Mouse (Mus musculus) neural tube, embryonic 14.5 days (tissue): ENCODE data around the gene Greb1. TPM values are rescaled to one million over a fixed set of nuclear protein-coding genes. Genes with fewer than 3 reads are reported as not detected.

Experiments used
- ATAC-seq: fragments of 200-750 bp; cut with Nextera tagmentation; 2 replicates; pipeline ENCODE4 v1.8.0; 2017; ENCODE audit warnings: low read depth, mild to moderate bottlenecking, moderate TSS enrichment, moderate library complexity
- H3K27ac ChIP-seq: fragments of 300-500 bp; sonication (generic); 2 replicates; pipeline ENCODE4 v1.5.1; 2014; ENCODE audit warnings: low read depth, mild to moderate bottlenecking, control low read depth, low read length, moderate library complexity, mixed read lengths
- H3K27me3 ChIP-seq: fragments of 300-500 bp; sonication (generic); 2 replicates; pipeline ENCODE4 v1.6.1; 2014; ENCODE audit warnings: low read length; ENCODE audit not compliant: control insufficient read depth, insufficient read depth
- H3K36me3 ChIP-seq: fragments of 300-500 bp; sonication (generic); 2 replicates; pipeline ENCODE4 v1.6.1; 2014; ENCODE audit warnings: low read length, mixed read lengths; ENCODE audit not compliant: control insufficient read depth, insufficient read depth
- H3K4me1 ChIP-seq: fragments of 300-500 bp; sonication (generic); 2 replicates; pipeline ENCODE4 v1.6.1; 2014; ENCODE audit warnings: low read length; ENCODE audit not compliant: control insufficient read depth, insufficient read depth
- H3K4me2 ChIP-seq: fragments of 300-500 bp; sonication (generic); 2 replicates; pipeline ENCODE4 v1.6.1; 2014; ENCODE audit warnings: mild to moderate bottlenecking, low read depth, low read length, control low read depth
- H3K4me3 ChIP-seq: fragments of 300-500 bp; sonication (generic); 2 replicates; pipeline ENCODE4 v1.5.1; 2014; ENCODE audit warnings: low read depth, low read length, control low read depth, mixed read lengths
- H3K9ac ChIP-seq: fragments of 300-500 bp; sonication (generic); replicated peaks from 2 replicates; pipeline ENCODE4 v1.6.1; 2014; ENCODE audit warnings: low read depth, mild to moderate bottlenecking, control low read depth, low read length, mixed read lengths
- H3K9me3 ChIP-seq: fragments of 300-500 bp; sonication (generic); 2 replicates; pipeline ENCODE4 v1.6.1; 2016; ENCODE audit warnings: low read length; ENCODE audit not compliant: control insufficient read depth
- WGBS: fragments of 180-500 bp; shearing (Covaris S2); extraction: QIAGEN DNeasy Blood & Tissue Kit; methylation state at CpG from one replicate; pipeline ENCODE4 v1.1.7; 2014; 5-methylcytosine and 5-hydroxymethylcytosine counted together
- polyA plus RNA-seq: library from polyadenylated mRNA; unstranded; fragments of >200 nt; fragmentation: Nextera tagmentation; extraction: Ambion mirVana; gene quantifications from 2 replicates; pipeline ENCODE4 v1.2.1, GENCODE M21; 2014

Greb1 gene
- polyA plus RNA-seq, 1 experiment from 2014 or later = 1.3 TPM

DNA sequence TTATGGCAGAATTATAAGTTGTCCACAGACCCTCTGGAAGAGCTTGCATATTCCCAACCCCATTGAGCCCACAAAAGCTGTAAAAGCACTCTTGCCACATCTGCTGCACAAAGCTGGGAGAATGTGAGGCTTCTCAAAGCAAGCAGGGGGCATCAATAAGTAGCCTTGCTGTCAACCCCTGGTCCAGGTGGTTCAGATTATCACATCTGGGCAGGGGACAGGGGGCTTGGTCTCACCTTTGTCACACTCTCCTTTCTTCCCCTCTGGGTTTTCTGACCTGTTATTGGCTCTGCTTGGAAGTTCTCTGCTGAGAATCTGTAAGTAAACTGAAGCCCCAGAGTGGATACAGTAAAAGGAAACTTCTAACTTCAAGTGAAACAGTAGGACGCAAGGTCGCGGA is 1.8 kb downstream of the Greb1 start:
- H3K36me3 ChIP-seq = no peaks in the 10 kb centered on the region
- 25% methylated on average over 3 of the region's 3 CpGs for WGBS
- no peaks in the 10 kb centered on the region for H3K9me3 ChIP-seq
- H3K9ac ChIP-seq = no peak overlapping the region
- ATAC-seq = no peak
- H3K4me3 ChIP-seq = no peak overlapping the region
- H3K27me3 ChIP-seq = no peaks in the 10 kb centered on the region
- H3K4me1 ChIP-seq = no peaks in the 10 kb centered on the region
- H3K27ac ChIP-seq = no peak overlapping the region
- H3K4me2 ChIP-seq = no peak overlapping the region

DNA sequence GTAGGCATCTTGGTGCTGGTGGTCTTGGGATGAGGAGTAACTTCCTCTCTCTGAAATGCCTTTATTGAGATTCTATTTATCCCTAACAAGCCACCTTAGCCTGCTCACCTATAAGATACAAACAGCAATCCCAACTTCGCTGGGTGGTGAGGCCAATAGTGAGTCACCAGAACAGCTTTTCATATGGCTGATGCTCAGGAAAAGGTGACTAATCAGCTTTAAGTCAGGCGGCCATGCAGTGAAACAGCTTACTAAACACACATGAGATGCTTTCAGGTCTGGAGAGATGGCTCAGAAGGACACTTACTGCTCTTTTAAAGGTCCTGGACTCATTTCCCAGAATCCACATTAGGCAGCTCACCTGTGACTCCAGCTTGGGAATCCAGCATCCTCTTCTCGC is 4.9 kb downstream of the Greb1 start:
- ATAC-seq = no peak
- Histone ChIP-seq H3K9ac (no peak overlapping the region), H3K4me3 (no peak overlapping the region), H3K27me3 (no peaks in the 10 kb centered on the region), H3K27ac (no peak overlapping the region), H3K36me3 (no peaks in the 10 kb centered on the region), H3K4me1 (no peaks in the 10 kb centered on the region), H3K4me2 (no peak overlapping the region), H3K9me3 (no peaks in the 10 kb centered on the region)
- WGBS = 89% methylated on average over 3 of the region's 3 CpGs

DNA sequence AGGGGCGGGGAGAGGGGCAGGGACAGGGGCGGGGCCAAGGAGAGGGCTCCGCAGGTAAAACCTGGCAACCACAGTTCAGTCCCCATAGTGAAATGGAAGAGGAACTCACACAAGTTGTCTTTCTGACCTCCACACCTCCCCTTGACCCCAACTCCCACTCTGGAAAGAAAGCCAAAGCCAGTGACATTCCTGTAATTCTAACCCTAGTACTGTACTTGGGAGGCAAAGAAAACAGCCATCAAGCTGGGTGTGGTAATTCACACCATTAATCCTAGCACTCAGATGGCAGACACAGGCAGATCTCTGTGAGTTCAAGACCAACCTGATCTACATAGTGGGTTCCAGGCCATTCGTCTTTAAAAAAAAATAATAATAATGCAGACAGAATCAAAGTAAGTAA is 7.3 kb downstream of the Greb1 start:
- H3K27ac ChIP-seq = no peak overlapping the region
- WGBS = 83% methylated on average over 4 of the region's 4 CpGs
- no peak for ATAC-seq
- no peaks in the 10 kb centered on the region for H3K36me3 ChIP-seq
- H3K4me2 ChIP-seq = no peak overlapping the region
- no peaks in the 10 kb centered on the region for H3K27me3 ChIP-seq
- H3K4me1 ChIP-seq = no peaks in the 10 kb centered on the region
- no peak overlapping the region for H3K9ac ChIP-seq
- no peak overlapping the region for H3K4me3 ChIP-seq
- H3K9me3 ChIP-seq = no peaks in the 10 kb centered on the region

DNA sequence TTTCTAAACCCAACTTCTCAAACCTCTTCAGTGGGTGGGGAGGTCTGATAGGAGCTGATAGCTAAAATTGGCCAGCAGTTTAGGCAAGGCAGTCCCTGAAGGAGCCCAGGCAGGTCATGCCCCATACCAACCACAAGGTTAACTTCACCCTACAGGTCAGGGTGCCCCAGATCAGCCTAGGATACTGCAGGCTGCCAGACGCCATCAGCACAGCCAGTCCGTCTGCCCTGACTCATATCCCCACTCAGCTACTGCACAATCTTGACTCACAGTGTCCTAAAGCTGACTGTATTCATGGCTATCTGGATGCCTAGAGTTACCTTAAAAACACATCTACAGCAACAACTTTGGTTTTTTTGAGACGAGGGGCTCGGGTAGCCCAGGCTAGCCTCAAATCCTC is 10.2 kb downstream of the Greb1 start:
- Histone ChIP-seq H3K4me2 (no peak overlapping the region), H3K4me3 (no peak overlapping the region), H3K4me1 (no peaks in the 10 kb centered on the region), H3K9me3 (no peaks in the 10 kb centered on the region), H3K27ac (no peak overlapping the region), H3K9ac (no peak overlapping the region), H3K36me3 (no peaks in the 10 kb centered on the region), H3K27me3 (no peaks in the 10 kb centered on the region)
- WGBS = 41% methylated on average over 4 of the region's 4 CpGs
- no peak for ATAC-seq

DNA sequence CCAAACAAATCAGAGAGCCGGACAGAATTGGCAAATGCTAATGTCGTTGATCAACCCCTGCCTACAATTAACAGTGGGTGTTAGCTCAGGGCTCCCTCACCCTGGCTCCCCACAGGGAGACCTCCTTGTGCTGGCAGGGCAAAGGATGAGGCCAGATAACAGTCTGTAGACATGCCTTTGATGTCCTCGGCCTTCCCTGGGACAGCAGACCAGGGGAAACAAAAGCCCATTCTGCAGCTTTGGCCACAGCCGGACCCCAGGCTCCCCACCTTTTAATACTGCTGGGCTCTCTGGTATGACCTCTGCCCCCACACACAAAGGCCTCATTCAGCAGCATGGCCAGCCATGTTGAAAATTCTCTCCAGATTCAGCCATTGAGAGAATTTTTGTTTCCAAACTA is 10.9 kb downstream of the Greb1 start:
- H3K4me1 ChIP-seq = no peaks in the 10 kb centered on the region
- no peak overlapping the region for H3K9ac ChIP-seq
- H3K36me3 ChIP-seq = no peaks in the 10 kb centered on the region
- H3K27me3 ChIP-seq = no peaks in the 10 kb centered on the region
- no peak overlapping the region for H3K27ac ChIP-seq
- H3K4me2 ChIP-seq = no peak overlapping the region
- no peak for ATAC-seq
- H3K4me3 ChIP-seq = no peak overlapping the region
- H3K9me3 ChIP-seq = no peaks in the 10 kb centered on the region
- 7% methylated on average over 4 of the region's 4 CpGs for WGBS

DNA sequence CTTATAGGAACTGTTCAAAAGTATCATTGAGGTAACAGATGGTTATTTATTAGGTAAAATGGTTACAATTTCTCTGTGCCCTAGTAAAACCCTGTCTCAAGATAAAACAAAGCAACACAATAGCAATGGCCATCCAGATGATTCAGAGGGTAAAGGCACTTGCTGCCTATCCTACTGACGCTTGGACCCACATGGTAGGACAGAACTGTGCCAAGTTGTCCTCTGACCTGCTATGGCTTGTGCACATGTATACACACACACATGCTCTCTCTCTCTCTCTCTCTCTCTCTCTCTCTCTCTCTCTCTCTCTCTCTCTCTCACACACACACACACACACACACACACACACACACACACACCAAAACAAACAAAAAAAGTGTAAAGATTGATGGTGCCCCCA is 11.5 kb downstream of the Greb1 start:
- no peaks in the 10 kb centered on the region for H3K4me1 ChIP-seq
- no peaks in the 10 kb centered on the region for H3K27me3 ChIP-seq
- 11% methylated on average over 1 of the region's 1 CpGs for WGBS
- H3K27ac ChIP-seq = no peak overlapping the region
- no peak for ATAC-seq
- no peaks in the 10 kb centered on the region for H3K36me3 ChIP-seq
- no peak overlapping the region for H3K4me3 ChIP-seq
- H3K9me3 ChIP-seq = no peaks in the 10 kb centered on the region
- H3K9ac ChIP-seq = no peak overlapping the region
- H3K4me2 ChIP-seq = no peak overlapping the region

DNA sequence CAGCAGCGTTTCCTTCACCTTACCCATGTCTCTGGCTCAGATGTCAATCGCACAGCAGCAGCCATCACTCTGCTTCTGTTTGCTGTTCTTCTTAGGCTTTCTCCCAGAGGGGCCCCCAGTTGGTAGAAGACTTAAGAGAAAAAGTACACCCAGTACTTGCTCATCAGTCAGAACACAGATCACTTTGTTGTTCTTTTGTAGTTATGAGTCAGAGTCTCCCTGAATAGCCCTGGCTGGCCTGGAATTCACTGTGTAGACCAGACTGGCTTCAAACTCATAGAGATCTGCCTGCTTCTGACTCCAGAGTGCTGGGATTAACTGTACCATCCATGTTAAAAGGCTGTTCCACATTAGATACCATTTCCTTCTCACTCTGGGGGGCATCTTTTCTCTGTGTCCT is 12.1 kb downstream of the Greb1 start:
- no peak overlapping the region for H3K4me3 ChIP-seq
- no peak overlapping the region for H3K9ac ChIP-seq
- H3K4me2 ChIP-seq = no peak overlapping the region
- no peaks in the 10 kb centered on the region for H3K4me1 ChIP-seq
- ATAC-seq = no peak
- H3K9me3 ChIP-seq = no peaks in the 10 kb centered on the region
- H3K27ac ChIP-seq = no peak overlapping the region
- H3K36me3 ChIP-seq = no peaks in the 10 kb centered on the region
- H3K27me3 ChIP-seq = no peaks in the 10 kb centered on the region
- WGBS = 80% methylated on average over 2 of the region's 2 CpGs

DNA sequence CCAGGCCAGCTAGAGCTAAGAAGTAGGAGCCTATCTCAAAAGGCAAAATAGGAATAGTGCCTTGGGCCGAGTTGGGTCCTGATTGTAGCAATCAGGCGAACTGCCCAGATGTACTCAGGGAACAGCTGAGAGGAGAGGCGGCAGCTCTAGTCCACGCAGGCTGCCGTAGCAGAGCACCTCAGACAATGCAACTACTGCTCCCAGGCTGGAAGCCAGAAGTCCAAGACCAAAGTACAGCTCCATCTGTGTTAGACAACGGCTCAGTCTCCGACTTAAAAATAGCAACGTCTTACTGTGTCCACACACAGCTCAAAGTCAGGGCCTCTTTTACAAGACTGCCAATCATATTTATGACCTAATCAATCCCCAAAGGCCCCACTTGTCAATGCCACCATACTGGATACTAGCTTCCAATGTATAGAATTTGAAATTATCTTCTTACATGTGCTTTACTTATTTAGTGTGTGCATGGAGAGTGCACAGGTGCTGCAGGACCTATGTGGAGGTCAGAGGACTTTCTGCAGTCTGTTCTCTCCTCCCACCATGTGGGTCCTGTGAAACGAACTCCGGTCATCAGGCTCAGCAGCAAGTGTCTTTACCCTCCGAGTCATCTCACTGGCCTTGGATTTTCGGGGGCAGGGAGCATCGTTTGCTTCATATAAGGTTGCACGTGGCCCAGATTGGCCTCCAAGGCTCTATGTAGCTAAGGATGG is 19.5 kb downstream of the Greb1 start:
- 83% methylated on average over 14 of the region's 14 CpGs for WGBS
- Histone ChIP-seq H3K9me3 (no peaks in the 10 kb centered on the region), H3K4me2 (no peak overlapping the region), H3K4me3 (no peak overlapping the region), H3K36me3 (no peaks in the 10 kb centered on the region), H3K4me1 (no peaks in the 10 kb centered on the region), H3K9ac (no peak overlapping the region), H3K27me3 (no peaks in the 10 kb centered on the region), H3K27ac (no peak overlapping the region)
- no peak for ATAC-seq

DNA sequence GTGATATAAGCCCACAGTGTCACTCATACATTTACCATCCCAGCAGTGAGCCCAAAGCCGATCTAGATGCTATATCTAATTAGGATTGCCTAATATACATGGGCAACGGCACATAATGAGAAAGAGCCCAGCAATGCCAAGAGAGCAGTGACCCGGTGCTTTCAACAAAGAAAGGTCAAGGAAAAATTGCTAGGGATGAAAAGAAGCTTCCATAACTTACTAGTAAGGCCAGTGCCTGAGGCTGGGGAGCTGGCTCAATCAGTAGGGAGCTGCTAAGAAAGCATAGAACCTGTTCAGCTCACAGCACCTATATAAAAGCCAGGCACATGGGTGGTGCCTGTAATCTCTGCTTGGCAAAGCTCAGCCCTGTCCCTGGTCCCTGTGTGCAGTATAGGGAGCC is 20.4 kb downstream of the Greb1 start:
- Histone ChIP-seq H3K27ac (no peak overlapping the region), H3K9ac (no peak overlapping the region), H3K36me3 (no peaks in the 10 kb centered on the region), H3K4me3 (no peak overlapping the region), H3K4me1 (no peaks in the 10 kb centered on the region), H3K27me3 (no peaks in the 10 kb centered on the region), H3K4me2 (no peak overlapping the region), H3K9me3 (no peaks in the 10 kb centered on the region)
- 85% methylated on average over 3 of the region's 3 CpGs for WGBS
- no peak for ATAC-seq
